Mouse (Mus musculus): Measurements from ENCODE around the gene Megf8.

GRCm38 (mm10) chr7:25388916-25389315, 72.0 kb downstream of the Megf8 start:
- TF ChIP-seq CTCF (IDR thresholded peaks at IDR 0.05; ENCODE audit: borderline replicate concordance, insufficient read depth, low read length) (no peak), POLR2A (IDR thresholded peaks at IDR 0.05; ENCODE audit: low read depth, low read length) (no peak)
